Mouse (Mus musculus): ENCODE data around the gene Crip1.

GRCm38 (mm10) chr12:113188349-113189055, 42.4 kb downstream of the Crip1 start:
- TF ChIP-seq CTCF (IDR thresholded peaks at IDR 0.05; ENCODE audit: low read depth, low read length) (no peak), POLR2AphosphoS5 (IDR thresholded peaks at IDR 0.05; ENCODE audit: insufficient replicate concordance, low read depth, low read length) (no peak), GATA2 (IDR thresholded peaks at IDR 0.05; ENCODE audit: borderline replicate concordance, low read depth, low read length) (no peak), TAL1 (conservative IDR thresholded peaks at IDR 0.05; ENCODE audit: low read depth, low read length) (no peak), GATA1 (IDR thresholded peaks at IDR 0.05; ENCODE audit: borderline replicate concordance, low read length) (no peak)
